Mouse (Mus musculus) myocyte (in vitro differentiated cells): Measurements from ENCODE around the gene Ypel4. TPM values are rescaled to one million over a fixed set of nuclear protein-coding genes. Genes with fewer than 3 reads are reported as not detected.

ENCODE experiments used
- H3K27me3 ChIP-seq: one replicate; pipeline ENCODE4 v1.6.1; 2011; ENCODE audit not compliant: control insufficient read depth, insufficient read depth, insufficient read length
- H3K36me3 ChIP-seq: one replicate; pipeline ENCODE4 v1.6.1; 2011; ENCODE audit not compliant: control insufficient read depth, insufficient read depth
- H3K4me2 ChIP-seq: one replicate; pipeline ENCODE4 v1.6.1; 2011; ENCODE audit warnings: low read depth, control low read depth
- H3K4me3 ChIP-seq: one replicate; pipeline ENCODE4 v1.5.1; 2011; ENCODE audit warnings: mild to moderate bottlenecking, control low read depth, moderate library complexity
- H3K79me2 ChIP-seq: one replicate; pipeline ENCODE4 v1.6.1; 2011; ENCODE audit not compliant: control insufficient read depth, insufficient read depth
- H3ac ChIP-seq: one replicate; pipeline ENCODE4 v1.6.1; 2011; ENCODE audit not compliant: control insufficient read depth, insufficient read length
- CEBPB ChIP-seq: IDR thresholded peaks from 2 replicates; pipeline ENCODE4 v1.6.1; 2011; ENCODE audit warnings: mild to moderate bottlenecking, moderate library complexity; ENCODE audit not compliant: poor library complexity, insufficient read depth, severe bottlenecking
- E2F4 ChIP-seq: IDR thresholded peaks from one replicate; pipeline ENCODE4 v1.6.1; 2011; ENCODE audit warnings: mild to moderate bottlenecking, control low read depth, moderate library complexity; ENCODE audit not compliant: insufficient read depth
- MAX ChIP-seq: IDR thresholded peaks from one replicate; pipeline ENCODE4 v1.6.1; 2011; ENCODE audit warnings: low read depth, mild to moderate bottlenecking, control low read depth
- MYOD1 ChIP-seq, 3 experiments: IDR thresholded peaks; one replicate each; pipeline ENCODE4 v1.6.1; 2011; ENCODE audit warnings: control low read depth in 2 of 3, low read depth in 2 of 3, mild to moderate bottlenecking in 2 of 3, moderate library complexity in 1 of 3; ENCODE audit not compliant: insufficient read length in 2 of 3, control insufficient read depth in 1 of 3
- MYOG ChIP-seq, 3 experiments: IDR thresholded peaks; one replicate each; pipeline ENCODE4 v1.6.1; 2011; ENCODE audit warnings: control low read depth in 2 of 3, low read depth in 2 of 3, mild to moderate bottlenecking in 2 of 3; ENCODE audit not compliant: insufficient read length in 2 of 3, control insufficient read depth in 1 of 3, insufficient read depth in 1 of 3
- POLR2A ChIP-seq: IDR thresholded peaks from one replicate; pipeline ENCODE4 v1.6.1; 2011; ENCODE audit warnings: low read depth, mild to moderate bottlenecking, control low read depth, moderate library complexity; ENCODE audit not compliant: insufficient read length
- POLR2AphosphoS2 ChIP-seq: IDR thresholded peaks from one replicate; pipeline ENCODE4 v1.6.1; 2011; ENCODE audit warnings: low read depth, control low read depth; ENCODE audit not compliant: insufficient read length
- REST ChIP-seq: IDR thresholded peaks from one replicate; pipeline ENCODE4 v1.6.1; 2011; ENCODE audit warnings: mild to moderate bottlenecking, control low read depth, moderate library complexity; ENCODE audit not compliant: insufficient read depth, insufficient read length
- SRF ChIP-seq: IDR thresholded peaks from one replicate; pipeline ENCODE4 v1.6.1; 2011; ENCODE audit warnings: low read depth; ENCODE audit not compliant: control insufficient read depth, insufficient read length
- TCF12 ChIP-seq: IDR thresholded peaks from one replicate; pipeline ENCODE4 v1.6.1; 2011; ENCODE audit warnings: mild to moderate bottlenecking, control low read depth; ENCODE audit not compliant: poor library complexity, insufficient read depth, severe bottlenecking
- TCF3 ChIP-seq: IDR thresholded peaks from one replicate; pipeline ENCODE4 v1.6.1; 2011; ENCODE audit warnings: low read depth, control low read depth; ENCODE audit not compliant: insufficient read length
- USF1 ChIP-seq: IDR thresholded peaks from one replicate; pipeline ENCODE4 v1.6.1; 2011; ENCODE audit warnings: low read depth, mild to moderate bottlenecking, control low read depth, moderate library complexity
- polyA plus RNA-seq: library from polyadenylated mRNA; unstranded; fragments of >200 nt; fragmentation: generic; extraction: Trizol; gene quantifications from one replicate; pipeline ENCODE4 v1.2.1, GENCODE M21; 2012; ENCODE audit warnings: missing spikeins

Gene Ypel4
- polyA plus RNA-seq, 1 experiment, result 1.0 TPM

- H3K36me3 ChIP-seq, result peaks cover 36% of the 10 kb centered on the region
- TF ChIP-seq MYOG (IDR thresholded peaks at IDR 0.05; ENCODE audit: control insufficient read depth in 1 of 3, insufficient read depth in 1 of 3, insufficient read length in 2 of 3, low read depth in 2 of 3), result no peak
Measured at GRCm38 (mm10) chr2:84704329-84704728, 29.5 kb upstream of the Ypel4 start.

GRCm38 (mm10) chr2:84705295-84705694 lies 28.6 kb upstream of the Ypel4 start:
- Histone ChIP-seq H3K4me3 (no peak overlapping the region), H3K4me2 (no peak overlapping the region), H3ac (no peak overlapping the region), H3K79me2 (peaks cover 66% of the 10 kb centered on the region), H3K27me3 (no peaks in the 10 kb centered on the region), H3K36me3 (peaks cover 40% of the 10 kb centered on the region)
- no peak for TF ChIP-seq MAX
- no peak for TF ChIP-seq CEBPB
- no peak for TF ChIP-seq SRF
- no peak for TF ChIP-seq MYOD1 (IDR thresholded peaks at IDR 0.05; ENCODE audit: control insufficient read depth in 1 of 3, insufficient read length in 2 of 3, low read depth in 2 of 3)
- no peak for TF ChIP-seq MYOG (IDR thresholded peaks at IDR 0.05; ENCODE audit: control insufficient read depth in 1 of 3, insufficient read depth in 1 of 3, insufficient read length in 2 of 3, low read depth in 2 of 3)
- no peak for TF ChIP-seq TCF12
- TF ChIP-seq TCF3, result no peak
- no peak for TF ChIP-seq POLR2A
- TF ChIP-seq REST, result no peak
- no peak for TF ChIP-seq USF1
- no peak for TF ChIP-seq POLR2AphosphoS2

More at GRCm38 (mm10) chr2:84704329-84704728, 29.5 kb upstream of the Ypel4 start:
- Histone ChIP-seq H3K4me2 (no peak overlapping the region), H3K4me3 (no peak overlapping the region), H3K27me3 (no peaks in the 10 kb centered on the region), H3ac (no peak overlapping the region), H3K79me2 (peaks cover 56% of the 10 kb centered on the region)

GRCm38 (mm10) chr2:84707523-84707922 lies 26.3 kb upstream of the Ypel4 start:
- no peaks in the 10 kb centered on the region for H3K27me3 ChIP-seq
- H3K36me3 ChIP-seq, result peaks cover 37% of the 10 kb centered on the region
- TF ChIP-seq POLR2AphosphoS2, result no peak
- no peak for TF ChIP-seq USF1
- TF ChIP-seq MYOG (IDR thresholded peaks at IDR 0.05; ENCODE audit: control insufficient read depth in 1 of 3, insufficient read depth in 1 of 3, insufficient read length in 2 of 3, low read depth in 2 of 3), result no peak
- no peak for TF ChIP-seq SRF
- no peak for TF ChIP-seq TCF12
- no peak for TF ChIP-seq CEBPB
- no peak for TF ChIP-seq REST
- no peak for TF ChIP-seq MAX
- TF ChIP-seq TCF3, result no peak
- no peak for TF ChIP-seq POLR2A
- TF ChIP-seq MYOD1 (IDR thresholded peaks at IDR 0.05; ENCODE audit: control insufficient read depth in 1 of 3, insufficient read length in 2 of 3, low read depth in 2 of 3), result no peak
- no peak for TF ChIP-seq E2F4
- H3K4me2 ChIP-seq, result no peak overlapping the region
- H3K4me3 ChIP-seq, result no peak overlapping the region
- H3ac ChIP-seq, result no peak overlapping the region
- peaks cover 88% of the 10 kb centered on the region for H3K79me2 ChIP-seq

- Histone ChIP-seq H3K27me3 (no peaks in the 10 kb centered on the region), H3K4me2 (no peak overlapping the region), H3K79me2 (peaks cover 76% of the 10 kb centered on the region), H3K4me3 (no peak overlapping the region), H3ac (no peak overlapping the region), H3K36me3 (peaks cover 31% of the 10 kb centered on the region)
- no peak for TF ChIP-seq USF1
- TF ChIP-seq MYOG (IDR thresholded peaks at IDR 0.05; ENCODE audit: control insufficient read depth in 1 of 3, insufficient read depth in 1 of 3, insufficient read length in 2 of 3, low read depth in 2 of 3), result no peak
- no peak for TF ChIP-seq E2F4
- TF ChIP-seq SRF, result no peak
- no peak for TF ChIP-seq MYOD1 (IDR thresholded peaks at IDR 0.05; ENCODE audit: control insufficient read depth in 1 of 3, insufficient read length in 2 of 3, low read depth in 2 of 3)
- TF ChIP-seq POLR2A, result no peak
- no peak for TF ChIP-seq TCF12
- TF ChIP-seq MAX, result no peak
- no peak for TF ChIP-seq REST
- no peak for TF ChIP-seq TCF3
- TF ChIP-seq POLR2AphosphoS2, result no peak
Measured at GRCm38 (mm10) chr2:84711898-84712297, 22.0 kb upstream of the Ypel4 start.

GRCm38 (mm10) chr2:84714422-84714810 lies 19.4 kb upstream of the Ypel4 start:
- peaks cover 18% of the 10 kb centered on the region for H3K36me3 ChIP-seq
- peaks cover 52% of the 10 kb centered on the region for H3K79me2 ChIP-seq
- peak overlapping the region; percentile 79 for H3K4me3 ChIP-seq
- H3K27me3 ChIP-seq, result no peaks in the 10 kb centered on the region
- peak overlapping the region; percentile 88 for H3K4me2 ChIP-seq
- TF ChIP-seq REST, result no peak
- TF ChIP-seq POLR2A, result no peak
- TF ChIP-seq MYOG (IDR thresholded peaks at IDR 0.05; ENCODE audit: control insufficient read depth in 1 of 3, insufficient read depth in 1 of 3, insufficient read length in 2 of 3, low read depth in 2 of 3), result no peak
- TF ChIP-seq CEBPB, result no peak
- no peak for TF ChIP-seq MAX
- TF ChIP-seq MYOD1 (IDR thresholded peaks at IDR 0.05; ENCODE audit: control insufficient read depth in 1 of 3, insufficient read length in 2 of 3, low read depth in 2 of 3), result no peak
- no peak for TF ChIP-seq SRF
- no peak for TF ChIP-seq TCF12
- H3ac ChIP-seq, result peak overlapping the region; percentile 91
